Mouse (Mus musculus) layer of hippocampus, adult 8-10 months (tissue): ENCODE measurements around the gene Fam47e. TPM values are rescaled to one million over a fixed set of nuclear protein-coding genes. Genes with fewer than 3 reads are reported as not detected.
A peak's percentile ranks its signal among the peaks of the same experiment; 100 is the strongest.
"Not testable (repeated sequence)": the region's sequence is repeated elsewhere in the genome, so short reads cannot be mapped to it uniquely, and the experiment has no call there.

Experiments used
- DNase-seq, 2 experiments: peaks; one replicate each; pipeline ENCODE4 v3.0.0; 2022; ENCODE audit warnings: low spot score in 2 of 2
- total RNA-seq, 4 experiments: library from RNA; stranded (reverse); gene quantifications; 2 replicates each; pipeline ENCODE4 v1.2.4; 2022

The Fam47e gene
- total RNA-seq, result 1 to 10 TPM in 1 of 4 experiments, under 1 TPM in 3; 0.66 to 1.0 (median 0.91) TPM

- peak; percentile 15 to 24 for DNase-seq
These were observed at the start of gene Fam47e for GRCm38 (mm10) chr5:92554891-92555511. Gene Fam47e (plus strand): TSS chr5:92555069.

- DNase-seq, result peak; percentile 94 to 96
These were observed 49.4 kb upstream of the Fam47e start for GRCm38 (mm10) chr5:92505402-92505865.

- peak in 1 of 2 experiments; percentile 39 for DNase-seq
These were observed 48.6 kb upstream of the Fam47e start for GRCm38 (mm10) chr5:92506301-92506729.

- DNase-seq, result no peak
These were observed 48.1 kb upstream of the Fam47e start, which contains the start of gene Scarb2 for GRCm38 (mm10) chr5:92506733-92507132. Gene Scarb2 (minus strand): TSS chr5:92506833.

- DNase-seq, result no peak
These were observed 46.0 kb upstream of the Fam47e start for GRCm38 (mm10) chr5:92508853-92509252.

- DNase-seq, result no peak
These were observed 43.6 kb upstream of the Fam47e start for GRCm38 (mm10) chr5:92511256-92511655.

GRCm38 (mm10) chr5:92512066-92512465 lies 42.8 kb upstream of the Fam47e start:
- no peak for DNase-seq

- DNase-seq, result not testable (repeated sequence)
These were observed 33.7 kb upstream of the Fam47e start for GRCm38 (mm10) chr5:92521131-92521530.

- no peak for DNase-seq
These were observed 30.0 kb upstream of the Fam47e start for GRCm38 (mm10) chr5:92524821-92525258.

GRCm38 (mm10) chr5:92539698-92540097 lies 15.2 kb upstream of the Fam47e start:
- DNase-seq, result no peak

- no peak for DNase-seq
These were observed 2.3 kb upstream of the Fam47e start for GRCm38 (mm10) chr5:92552611-92553010.

- no peak for DNase-seq
These were observed 930 bp upstream of the Fam47e start for GRCm38 (mm10) chr5:92553939-92554338.

- DNase-seq, result no peak
These were observed 426 bp upstream of the Fam47e start for GRCm38 (mm10) chr5:92554443-92554842.

GRCm38 (mm10) chr5:92555905-92556304 lies 1.0 kb downstream of the Fam47e start:
- no peak for DNase-seq

GRCm38 (mm10) chr5:92557508-92557907 lies 2.6 kb downstream of the Fam47e start:
- DNase-seq, result no peak

- no peak for DNase-seq
These were observed 5.3 kb downstream of the Fam47e start for GRCm38 (mm10) chr5:92560201-92560600.

- no peak for DNase-seq
These were observed 7.1 kb downstream of the Fam47e start for GRCm38 (mm10) chr5:92562002-92562401.

- DNase-seq, result no peak
These were observed 16.4 kb downstream of the Fam47e start for GRCm38 (mm10) chr5:92571232-92571631.

- no peak for DNase-seq
These were observed 24.7 kb downstream of the Fam47e start for GRCm38 (mm10) chr5:92579559-92579958.

- no peak for DNase-seq
These were observed 31.1 kb downstream of the Fam47e start for GRCm38 (mm10) chr5:92585932-92586331.

GRCm38 (mm10) chr5:92595026-92595425 lies 40.2 kb downstream of the Fam47e start:
- no peak for DNase-seq

GRCm38 (mm10) chr5:92596865-92597264 lies 42.0 kb downstream of the Fam47e start:
- no peak for DNase-seq

GRCm38 (mm10) chr5:92599030-92599429 lies 44.2 kb downstream of the Fam47e start:
- DNase-seq, result peak; percentile 17 to 37
